Mouse (Mus musculus): ENCODE data around the gene Col2a1.

The Col2a1 gene

GRCm38 (mm10) chr15:98003822-98004739, at the start of gene Col2a1:
TSS of gene Col2a1 (minus strand) at chr15:98004695.
- no peak for DNase-seq (ENCODE audit: low spot score)

- no peak for DNase-seq (ENCODE audit: low spot score)
Measured at GRCm38 (mm10) chr15:98051685-98052084, 47.2 kb upstream of the Col2a1 start.

- no peak for DNase-seq (ENCODE audit: low spot score)
Measured at GRCm38 (mm10) chr15:98048918-98049700, 44.6 kb upstream of the Col2a1 start.

GRCm38 (mm10) chr15:98044387-98044786, 39.9 kb upstream of the Col2a1 start:
- DNase-seq (ENCODE audit: low spot score) = no peak

- no peak for DNase-seq (ENCODE audit: low spot score)
Measured at GRCm38 (mm10) chr15:98043967-98044366, 39.5 kb upstream of the Col2a1 start.

GRCm38 (mm10) chr15:98042508-98042907, 38.0 kb upstream of the Col2a1 start:
- DNase-seq (ENCODE audit: low spot score) = no peak

GRCm38 (mm10) chr15:98039682-98040081, 35.2 kb upstream of the Col2a1 start:
- no peak for DNase-seq (ENCODE audit: low spot score)

GRCm38 (mm10) chr15:98036578-98036977, 32.1 kb upstream of the Col2a1 start:
- no peak for DNase-seq (ENCODE audit: low spot score)

GRCm38 (mm10) chr15:98035076-98035755, 30.7 kb upstream of the Col2a1 start:
- no peak for DNase-seq (ENCODE audit: low spot score)

- DNase-seq (ENCODE audit: low spot score) = no peak
Measured at GRCm38 (mm10) chr15:98033233-98033748, 28.8 kb upstream of the Col2a1 start.

- no peak for DNase-seq (ENCODE audit: low spot score)
Measured at GRCm38 (mm10) chr15:98029798-98030197, 25.3 kb upstream of the Col2a1 start.

GRCm38 (mm10) chr15:98026967-98027904, 22.7 kb upstream of the Col2a1 start:
- no peak for DNase-seq (ENCODE audit: low spot score)

GRCm38 (mm10) chr15:98025611-98026010, 21.1 kb upstream of the Col2a1 start:
- DNase-seq (ENCODE audit: low spot score) = no peak

GRCm38 (mm10) chr15:98023137-98023536, 18.6 kb upstream of the Col2a1 start:
- DNase-seq (ENCODE audit: low spot score) = no peak

GRCm38 (mm10) chr15:98021886-98022285, 17.4 kb upstream of the Col2a1 start:
- no peak for DNase-seq (ENCODE audit: low spot score)

GRCm38 (mm10) chr15:98019047-98019446, 14.6 kb upstream of the Col2a1 start:
- DNase-seq (ENCODE audit: low spot score) = no peak

GRCm38 (mm10) chr15:98017925-98018324, 13.4 kb upstream of the Col2a1 start:
- DNase-seq (ENCODE audit: low spot score) = no peak

GRCm38 (mm10) chr15:98012810-98013209, 8.3 kb upstream of the Col2a1 start:
- DNase-seq (ENCODE audit: low spot score) = no peak

- no peak for DNase-seq (ENCODE audit: low spot score)
Measured at GRCm38 (mm10) chr15:98005181-98005580, 686 bp upstream of the Col2a1 start.

GRCm38 (mm10) chr15:98004740-98005159, 255 bp upstream of the Col2a1 start:
- no peak for DNase-seq (ENCODE audit: low spot score)

All from layer of hippocampus, adult 9-10 months (tissue).